Mouse (Mus musculus) liver, embryonic 13.5 days (tissue): ENCODE measurements at regions not wholly inside any gene's neighbourhood (a gene's known extent, or its start where the extent isn't known, plus 50 kb on each side); places are given as distances from the start of the nearest gene placed in this dataset.

ENCODE experiments used
- ATAC-seq: fragments of 200-750 bp; cut with Nextera tagmentation; 2 replicates; pipeline ENCODE4 v1.8.0; 2017; ENCODE audit warnings: low read depth, mild to moderate bottlenecking, moderate number of reproducible peaks, moderate library complexity
- DNase-seq: peaks from one replicate; pipeline ENCODE4 v3.0.0; 2022
- H3K27ac ChIP-seq: fragments of 300-500 bp; sonication (generic); 2 replicates; pipeline ENCODE4 v1.5.1; 2015; ENCODE audit warnings: moderate library complexity, mild to moderate bottlenecking, inconsistent platforms
- H3K27me3 ChIP-seq: fragments of 300-500 bp; sonication (generic); 2 replicates; pipeline ENCODE4 v1.6.1; 2015; ENCODE audit warnings: mild to moderate bottlenecking, inconsistent platforms
- H3K36me3 ChIP-seq: fragments of 300-500 bp; sonication (generic); 2 replicates; pipeline ENCODE4 v1.6.1; 2015; ENCODE audit warnings: mild to moderate bottlenecking, inconsistent platforms
- H3K4me1 ChIP-seq: fragments of 300-500 bp; sonication (generic); replicated peaks from 2 replicates; pipeline ENCODE4 v1.6.1; 2015; ENCODE audit warnings: inconsistent platforms
- H3K4me2 ChIP-seq: fragments of 300-500 bp; sonication (generic); 2 replicates; pipeline ENCODE4 v1.6.1; 2015; ENCODE audit warnings: inconsistent platforms, mild to moderate bottlenecking, moderate library complexity
- H3K4me3 ChIP-seq: fragments of 300-500 bp; sonication (generic); replicated peaks from 2 replicates; pipeline ENCODE4 v1.5.1; 2015; ENCODE audit warnings: mild to moderate bottlenecking, inconsistent platforms
- H3K9ac ChIP-seq: fragments of 300-500 bp; sonication (generic); 2 replicates; pipeline ENCODE4 v1.6.1; 2015; ENCODE audit warnings: mild to moderate bottlenecking, inconsistent platforms
- H3K9me3 ChIP-seq: fragments of 300-500 bp; sonication (generic); replicated peaks from 2 replicates; pipeline ENCODE4 v1.6.1; 2016; ENCODE audit warnings: inconsistent platforms
- WGBS: fragments of 180-500 bp; shearing (Covaris S2); methylation state at CpG from one replicate; pipeline ENCODE4 v1.1.7; 2015; ENCODE audit not compliant: insufficient replicate concordance; 5-methylcytosine and 5-hydroxymethylcytosine counted together

GRCm38 (mm10) chr10:19066821-19067350, 51.4 kb upstream of the Tnfaip3 start:
- Histone ChIP-seq H3K27ac (no peak overlapping the region), H3K4me1 (peaks cover 45% of the 10 kb centered on the region), H3K4me3 (no peak overlapping the region), H3K27me3 (no peaks in the 10 kb centered on the region), H3K36me3 (no peaks in the 10 kb centered on the region), H3K9ac (no peak overlapping the region), H3K4me2 (no peak overlapping the region), H3K9me3 (no peaks in the 10 kb centered on the region)
- WGBS: 21% methylated on average over 5 of the region's 5 CpGs
- DNase-seq: no peak
- ATAC-seq: no peak
